Mouse (Mus musculus): ENCODE data around the gene Helz.

DNA sequence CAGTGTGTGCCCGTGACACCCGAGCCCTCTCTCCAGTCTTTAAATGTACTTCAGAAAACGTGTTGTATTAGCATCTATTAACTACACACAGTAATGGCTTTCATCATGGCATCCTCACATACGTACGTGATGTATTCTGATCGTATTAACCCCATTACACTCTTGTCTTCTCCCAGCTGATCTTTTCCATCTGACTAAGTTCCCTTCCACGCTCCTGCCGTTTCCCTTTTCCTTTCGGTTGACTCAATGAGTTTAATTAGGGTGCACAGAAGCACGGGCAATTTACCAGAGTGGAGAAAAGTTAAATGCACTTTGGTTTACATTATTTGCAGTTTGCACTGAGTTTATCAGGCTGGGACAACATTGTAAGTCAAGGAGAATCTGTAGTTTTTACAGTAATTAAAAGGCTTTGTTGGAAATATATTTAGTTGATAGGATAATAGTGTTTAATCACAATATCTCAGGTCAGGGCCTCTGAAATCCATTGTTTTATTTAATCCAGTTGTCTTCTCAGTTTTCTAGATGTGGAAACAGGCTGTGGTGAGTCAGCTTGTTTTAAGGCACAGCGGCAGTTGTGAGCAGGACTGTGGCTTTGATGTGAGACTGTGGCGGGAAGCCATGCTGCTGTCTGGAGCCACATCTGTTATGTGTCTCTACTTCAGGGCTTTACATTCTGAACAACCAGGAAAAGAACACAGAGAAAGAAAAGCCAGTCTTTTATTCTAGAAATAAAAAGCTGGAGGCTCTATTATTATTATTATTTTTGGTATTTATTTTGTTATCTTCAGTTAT is 37.1 kb downstream of the Helz start:
- TF ChIP-seq POLR2A (IDR thresholded peaks at IDR 0.05; ENCODE audit: extremely low read depth, insufficient read depth, low read length) = no peak
- TF ChIP-seq CTCF (IDR thresholded peaks at IDR 0.05; ENCODE audit: extremely low read depth, insufficient read depth, low read length) = no peak

All from cortical plate, adult 2 months (tissue).